Mouse (Mus musculus): ENCODE data around the gene Elmod3. TPM values are rescaled to one million over a fixed set of nuclear protein-coding genes. Genes with fewer than 3 reads are reported as not detected.

Elmod3 gene
- total RNA-seq, 4 experiments from 2014 or later = 19.9 to 35.5 (median 25.5) TPM

DNA sequence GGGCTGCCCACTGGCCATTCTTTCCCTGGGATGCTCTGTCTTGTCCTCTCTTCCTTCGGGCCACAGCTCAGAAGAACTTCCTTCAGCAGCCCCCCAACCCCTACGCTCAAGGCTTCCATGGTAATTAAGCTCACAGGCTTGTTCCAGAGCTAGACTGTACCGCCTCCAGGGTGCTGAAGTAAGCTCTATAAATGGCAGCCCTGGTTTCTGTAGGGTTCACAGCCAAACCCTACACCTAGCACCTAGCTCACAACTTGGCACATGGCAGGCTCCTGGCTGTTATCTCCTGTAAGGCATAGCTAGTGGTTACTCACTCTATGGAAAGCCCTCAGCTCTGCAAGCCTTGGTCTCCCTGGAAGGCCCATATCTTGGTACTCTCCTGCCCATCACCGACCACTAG, 65.6 kb downstream of the Elmod3 start:
- DNase-seq = no peak

GRCm38 (mm10) chr6:72528410-72529151, 69.6 kb downstream of the Elmod3 start:
- peak; percentile 83 for DNase-seq

DNA sequence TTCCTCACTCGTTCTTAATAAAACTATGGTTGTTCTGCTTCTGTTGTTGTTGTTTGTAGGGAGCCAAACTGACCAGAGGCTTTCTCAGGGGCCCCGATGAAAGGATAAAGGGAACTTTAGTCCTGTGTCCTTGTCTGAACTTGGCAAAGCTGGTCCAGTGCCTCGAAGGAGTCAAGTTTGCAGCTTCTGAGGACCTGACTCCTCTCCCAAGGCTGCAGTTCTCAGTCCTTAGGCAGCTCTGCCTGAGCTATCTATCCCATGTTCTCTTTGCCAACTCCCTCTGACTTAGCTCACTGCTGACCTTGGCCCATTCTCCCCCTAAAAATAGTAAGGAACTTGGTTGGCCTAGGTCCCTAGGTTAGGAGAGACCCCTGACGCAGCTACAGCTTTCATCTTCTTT, 71.1 kb downstream of the Elmod3 start:
- no peak for DNase-seq

DNA sequence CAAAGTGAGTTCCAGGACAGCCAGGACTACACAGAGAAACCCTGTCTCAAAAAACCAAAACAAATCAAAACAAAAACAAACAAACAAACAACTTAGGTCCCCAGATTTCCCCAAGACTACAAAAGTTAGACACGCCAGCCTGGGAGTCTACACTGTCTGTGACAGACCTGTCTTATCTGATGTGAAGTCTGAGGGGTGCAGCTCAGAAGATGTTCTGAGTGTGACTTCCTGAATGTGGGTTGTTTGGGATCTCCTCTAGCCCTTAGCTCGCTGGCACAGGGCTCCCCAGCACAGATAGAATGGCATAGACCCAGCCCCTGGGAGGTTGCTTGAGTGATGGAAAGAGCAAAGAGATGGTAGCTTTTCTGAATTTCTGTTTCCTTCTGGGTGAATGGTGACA, 74.1 kb downstream of the Elmod3 start:
- no peak for DNase-seq

DNA sequence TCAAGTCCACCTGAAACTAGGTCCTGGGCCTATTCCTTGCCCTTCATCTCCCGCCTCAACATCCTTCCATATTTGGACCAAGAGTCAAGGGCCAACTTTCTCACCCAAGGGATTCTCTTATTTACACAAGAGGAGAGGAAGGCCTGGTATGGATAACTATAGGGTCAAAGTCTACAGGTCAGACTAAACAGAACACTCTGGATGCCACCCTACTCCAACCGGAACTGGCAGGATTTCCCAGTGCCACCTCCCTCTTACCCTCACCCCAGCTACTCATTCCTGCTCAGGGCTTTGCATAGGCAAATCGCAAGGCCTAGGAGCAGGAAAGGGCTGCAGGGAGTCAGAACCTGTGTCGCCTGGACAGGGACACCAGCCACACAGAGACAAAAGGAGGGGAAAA, 75.0 kb downstream of the Elmod3 start:
- DNase-seq = no peak

GRCm38 (mm10) chr6:72522288-72522687, 75.9 kb downstream of the Elmod3 start:
- no peak for DNase-seq

DNA sequence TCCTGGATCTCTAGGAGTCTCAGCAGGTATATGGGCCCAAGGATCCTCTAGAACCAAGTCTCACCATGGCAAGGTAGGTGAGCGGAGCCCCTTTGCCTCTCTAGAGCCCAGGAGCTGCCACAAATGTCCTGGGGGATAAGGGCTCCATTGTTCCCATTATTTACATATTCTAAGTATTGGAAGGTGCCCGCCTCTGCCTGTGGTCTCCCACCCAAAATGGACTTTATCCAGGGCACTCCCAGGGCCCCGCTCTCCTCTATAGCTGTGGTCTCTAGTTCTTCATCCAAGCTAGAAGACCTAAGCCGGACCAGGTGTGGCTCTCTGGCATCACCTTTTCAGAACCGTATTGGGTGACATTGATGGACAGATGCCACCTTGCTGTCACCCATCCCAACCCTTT, 76.6 kb downstream of the Elmod3 start, which contains the start of gene Sh2d6:
Gene Sh2d6 (minus strand): TSS at position 101 of the 400 bp plus-strand sequence.
- DNase-seq = no peak

GRCm38 (mm10) chr6:72520904-72521303, 77.3 kb downstream of the Elmod3 start:
- no peak for DNase-seq

- no peak for DNase-seq
Observed at GRCm38 (mm10) chr6:72519892-72520663, 78.1 kb downstream of the Elmod3 start.

DNA sequence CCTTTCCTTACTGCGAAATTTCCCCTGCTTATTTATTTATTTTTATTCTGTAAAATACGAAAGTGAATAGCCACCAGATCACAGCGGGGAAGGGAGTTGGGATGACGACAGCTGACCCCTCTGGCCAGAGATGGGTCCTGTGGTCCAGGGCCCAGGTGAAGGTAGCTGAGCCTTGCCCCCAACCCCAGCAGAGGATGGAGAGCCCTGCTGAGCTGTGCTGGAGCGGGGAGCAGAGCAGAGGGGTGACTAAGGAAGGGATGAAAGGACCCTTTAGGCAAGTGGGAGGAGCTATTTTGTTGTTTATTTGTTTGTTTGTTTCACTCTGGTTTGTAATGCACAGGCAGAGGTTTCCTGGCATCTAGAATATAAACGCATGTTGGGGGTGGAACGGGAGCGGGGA, 78.9 kb downstream of the Elmod3 start:
- DNase-seq = no peak

DNA sequence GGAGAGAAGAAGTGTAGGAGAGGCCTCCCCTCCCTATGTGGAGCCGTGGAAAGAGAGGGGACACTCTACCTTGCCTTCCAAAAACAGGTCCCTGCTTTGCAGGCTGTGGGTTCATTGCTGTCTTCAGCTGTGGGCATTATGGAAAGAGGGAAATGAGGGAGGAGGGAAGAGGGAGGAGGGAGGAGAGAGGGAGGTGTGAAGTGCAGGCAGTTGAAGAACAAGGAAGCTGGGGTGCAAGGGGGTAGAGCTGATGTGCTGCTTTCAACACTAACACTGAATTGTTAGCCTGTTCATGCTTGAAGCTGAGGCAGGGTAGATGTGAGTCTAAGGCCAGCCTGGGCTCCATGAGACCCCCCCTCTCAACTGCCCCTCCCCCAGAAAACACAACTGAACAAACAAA, 79.4 kb downstream of the Elmod3 start:
- DNase-seq = no peak

Other genes starting within 250 kb of the Elmod3 start
- gene Tmem150a, start 243.0 kb downstream of the Elmod3 start, total RNA-seq (2022) = 10 to 100 TPM; 20.0 to 37.7 (median 28.2) TPM
- gene Rnf181, start 231.5 kb downstream of the Elmod3 start, total RNA-seq (2022) = 100 to 1,000 TPM; 330 to 558 (median 451) TPM
- gene Vamp5, start 217.9 kb downstream of the Elmod3 start, total RNA-seq (2022) = 10 to 100 TPM; 37.2 to 56.4 (median 40.4) TPM
- gene Vamp8, start 207.7 kb downstream of the Elmod3 start, total RNA-seq (2022) = 100 to 1,000 TPM; 142 to 179 (median 157) TPM
- 10 to 100 TPM; 58.6 to 91.3 (median 75.3) TPM for gene Ggcx, start 184.1 kb downstream of the Elmod3 start, total RNA-seq (2022)
- 100 to 1,000 TPM; 191 to 262 (median 238) TPM for gene Mat2a, start 158.9 kb downstream of the Elmod3 start, total RNA-seq (2022)
- gene Sh2d6, start 76.7 kb downstream of the Elmod3 start, total RNA-seq (2022) = under 1 TPM; 0.43 to 0.52 (median 0.47) TPM
- gene Capg, start 54.0 kb downstream of the Elmod3 start, total RNA-seq (2022) = 100 to 1,000 TPM in 1 of 4 experiments, 10 to 100 TPM in 3; 49.1 to 110 (median 82.0) TPM
- gene Retsat, start 62 bp upstream of the Elmod3 start, total RNA-seq (2022) = 100 to 1,000 TPM; 269 to 371 (median 318) TPM
- gene Tgoln1, start 18.6 kb upstream of the Elmod3 start, total RNA-seq (2022) = 100 to 1,000 TPM; 238 to 271 (median 258) TPM
- 10 to 100 TPM in 2 of 4 experiments, 1 to 10 TPM in 2; 8.2 to 21.0 (median 12.2) TPM for gene Tcf7l1, start 190.8 kb upstream of the Elmod3 start, total RNA-seq (2022)

All from adrenal gland, adult 8-10 months (tissue).